Mouse (Mus musculus) MEL (cell line): ENCODE measurements around the gene Tkfc.

ENCODE experiments used
- CHD1 ChIP-seq: IDR thresholded peaks from 2 replicates; pipeline ENCODE4 v1.6.1; 2012; ENCODE audit warnings: low read depth, mild to moderate bottlenecking, inconsistent platforms, low read length, improper control_type of control experiment
- CTCF ChIP-seq, 3 experiments: IDR thresholded peaks in 2 of 3; conservative IDR thresholded peaks in 1 of 3; 2 replicates each; pipeline ENCODE4 v1.5.1; 2011 to 2012; ENCODE audit warnings: low read length in 3 of 3, low read depth in 2 of 3, mild to moderate bottlenecking in 2 of 3, improper control_type of control experiment in 1 of 3, inconsistent platforms in 1 of 3, mixed read lengths in 1 of 3, moderate library complexity in 1 of 3; ENCODE audit not compliant: control insufficient read depth in 1 of 3, insufficient read depth in 1 of 3, poor library complexity in 1 of 3, severe bottlenecking in 1 of 3
- E2F4 ChIP-seq: IDR thresholded peaks from 2 replicates; pipeline ENCODE4 v1.6.1; 2011; ENCODE audit warnings: low read depth, low read length, improper control_type of control experiment, borderline replicate concordance
- ETS1 ChIP-seq: IDR thresholded peaks from 2 replicates; pipeline ENCODE4 v1.6.1; 2012; ENCODE audit warnings: low read depth, mild to moderate bottlenecking, inconsistent platforms, low read length, improper control_type of control experiment, moderate library complexity
- GATA1 ChIP-seq: IDR thresholded peaks from 2 replicates; pipeline ENCODE4 v1.6.1; 2011; ENCODE audit warnings: low read depth, low read length, improper control_type of control experiment
- KAT2A ChIP-seq: conservative IDR thresholded peaks from 2 replicates; pipeline ENCODE4 v1.6.1; 2012; ENCODE audit warnings: low read depth, low read length, improper control_type of control experiment, inconsistent platforms
- MAX ChIP-seq: IDR thresholded peaks from 2 replicates; pipeline ENCODE4 v1.6.1; 2011; ENCODE audit warnings: low read length, improper control_type of control experiment
- MEF2A ChIP-seq: IDR thresholded peaks from 2 replicates; pipeline ENCODE4 v1.6.1; 2014; ENCODE audit warnings: low read depth, mild to moderate bottlenecking, inconsistent platforms, low read length, improper control_type of control experiment; ENCODE audit not compliant: poor library complexity, insufficient replicate concordance, severe bottlenecking; ENCODE audit errors: extremely low read depth
- NRF1 ChIP-seq: IDR thresholded peaks from 2 replicates; pipeline ENCODE4 v1.6.1; 2014; ENCODE audit warnings: low read depth, mild to moderate bottlenecking, inconsistent platforms, low read length, improper control_type of control experiment, moderate library complexity; ENCODE audit not compliant: poor library complexity, insufficient read depth, severe bottlenecking
- POLR2A ChIP-seq, 2 experiments: IDR thresholded peaks; 2 replicates each; pipeline ENCODE4 v1.6.1; 2011 to 2012; ENCODE audit warnings: low read length in 2 of 2, mild to moderate bottlenecking in 2 of 2, control low read depth in 1 of 2, improper control_type of control experiment in 1 of 2, low read depth in 1 of 2, moderate library complexity in 1 of 2; ENCODE audit not compliant: control insufficient read depth in 1 of 2, insufficient read depth in 1 of 2, poor library complexity in 1 of 2
- RCOR1 ChIP-seq: IDR thresholded peaks from 2 replicates; pipeline ENCODE4 v1.6.1; 2012; ENCODE audit warnings: low read depth, mild to moderate bottlenecking, inconsistent platforms, low read length, improper control_type of control experiment
- USF1 ChIP-seq: IDR thresholded peaks from 2 replicates; pipeline ENCODE4 v1.6.1; 2014; ENCODE audit warnings: low read depth, mild to moderate bottlenecking, inconsistent platforms, low read length, improper control_type of control experiment, moderate library complexity
- ZC3H11A ChIP-seq: IDR thresholded peaks from 2 replicates; pipeline ENCODE4 v1.6.1; 2012; ENCODE audit warnings: low read depth, mild to moderate bottlenecking, inconsistent platforms, low read length, improper control_type of control experiment
- ZKSCAN1 ChIP-seq: IDR thresholded peaks from 2 replicates; pipeline ENCODE4 v1.6.1; 2012; ENCODE audit warnings: low read depth, mild to moderate bottlenecking, inconsistent platforms, low read length, improper control_type of control experiment, moderate library complexity

DNA sequence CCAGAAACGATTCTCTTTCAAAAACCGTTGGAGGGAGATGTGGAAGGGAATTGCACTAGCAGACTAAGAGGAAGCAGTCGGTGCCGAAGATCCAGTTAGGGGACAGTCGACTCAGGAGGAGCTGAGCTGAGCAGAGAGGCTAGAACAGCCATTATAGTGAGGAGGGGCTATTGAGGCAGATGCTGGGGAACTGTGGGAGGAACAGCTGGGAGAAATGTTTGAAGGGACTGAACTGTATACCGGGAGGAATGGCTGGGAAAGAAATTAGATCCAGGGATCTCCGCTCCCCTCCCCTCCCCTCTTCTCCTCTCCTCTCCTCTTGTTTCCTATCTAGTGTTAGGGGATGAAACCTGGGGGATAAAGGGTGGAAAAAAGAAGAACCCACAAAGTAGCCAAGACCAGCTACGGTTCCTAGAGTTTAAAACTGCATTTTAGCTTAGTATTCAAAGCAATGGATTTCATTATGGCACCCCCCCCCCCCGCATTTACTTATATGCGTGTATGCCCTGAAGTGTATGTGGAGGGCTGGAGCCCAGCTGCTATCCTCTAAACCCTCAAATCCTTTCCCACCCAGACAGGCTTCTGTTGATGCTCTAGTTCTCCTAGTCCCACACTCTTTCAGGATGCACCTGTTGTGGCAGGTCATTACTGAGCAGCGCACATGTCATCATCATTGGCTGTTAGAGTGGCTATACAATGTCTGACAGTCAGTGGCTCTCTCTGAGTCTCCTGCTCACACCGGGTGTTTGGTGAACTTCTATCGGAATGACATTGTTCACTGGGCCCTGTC, 35.3 kb upstream of the Tkfc start:
- TF ChIP-seq NRF1 (no peak), CTCF (IDR thresholded peaks at IDR 0.05 in 2 of 3, conservative IDR thresholded peaks at IDR 0.05 in 1 of 3; ENCODE audit: control insufficient read depth in 1 of 3, insufficient read depth in 1 of 3, low read depth in 2 of 3, low read length in 3 of 3, poor library complexity in 1 of 3, severe bottlenecking in 1 of 3) (no peak), POLR2A (IDR thresholded peaks at IDR 0.05; ENCODE audit: control insufficient read depth in 1 of 2, insufficient read depth in 1 of 2, low read depth in 1 of 2, low read length in 2 of 2, poor library complexity in 1 of 2) (no peak), MAX (no peak), ZC3H11A (no peak), ETS1 (no peak), USF1 (no peak), ZKSCAN1 (no peak), CHD1 (no peak), RCOR1 (no peak), E2F4 (no peak), KAT2A (no peak), GATA1 (no peak), MEF2A (no peak)
